Mouse (Mus musculus) monocyte, adult 59 days (primary cell): ENCODE measurements around the gene Dync1li2. TPM values are rescaled to one million over a fixed set of nuclear protein-coding genes. Genes with fewer than 3 reads are reported as not detected.

Source experiments
- total RNA-seq, 2 experiments: library from RNA; stranded (reverse); gene quantifications; one replicate each; pipeline ENCODE4 v1.2.4; 2023

Dync1li2 gene
- total RNA-seq = 10 to 100 TPM; 62.9 to 78.2 TPM

DNA sequence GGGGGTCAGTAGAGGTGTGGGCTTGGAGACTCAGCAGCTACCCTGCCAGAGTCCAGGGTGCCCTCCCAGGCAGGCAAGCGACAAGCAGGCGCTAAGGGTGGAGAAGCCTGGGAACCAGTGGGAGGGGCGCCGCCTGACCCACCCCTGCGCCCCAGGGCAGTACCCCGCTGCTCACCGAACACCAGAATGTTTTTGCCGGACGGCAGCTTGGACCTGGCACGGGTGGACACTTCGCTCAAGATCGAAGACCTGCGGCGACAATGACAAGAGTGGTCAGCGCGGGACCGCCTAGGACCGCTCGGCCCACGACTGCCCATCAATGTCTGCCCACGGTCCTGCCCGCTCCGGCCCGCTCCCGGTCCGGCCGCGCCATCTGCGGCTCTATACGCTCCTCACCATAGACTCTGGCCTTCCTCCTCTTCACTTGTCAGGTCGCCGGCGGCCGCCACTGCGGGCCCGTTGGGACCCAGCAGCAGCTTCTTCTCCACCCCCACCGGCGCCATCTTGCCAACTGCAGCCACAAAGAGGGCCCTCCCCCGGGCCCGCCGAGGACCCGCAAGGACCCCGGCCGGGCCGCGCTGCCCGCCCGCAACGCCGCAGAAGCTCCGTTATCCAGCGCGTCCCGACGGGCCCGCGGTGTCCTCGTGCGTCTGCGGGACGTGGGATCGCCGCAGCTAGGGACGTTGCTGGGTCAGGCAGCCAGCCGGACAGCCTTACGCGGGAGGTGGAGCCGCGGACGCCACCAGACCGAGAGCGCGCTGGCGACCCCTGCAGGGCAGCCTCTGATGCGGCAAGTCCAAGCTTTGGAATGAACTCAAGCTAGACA, at the start of gene Dync1li2:
Gene Dync1li2 (minus strand): TSS at position 749 of the 826 bp plus-strand sequence.

DNA sequence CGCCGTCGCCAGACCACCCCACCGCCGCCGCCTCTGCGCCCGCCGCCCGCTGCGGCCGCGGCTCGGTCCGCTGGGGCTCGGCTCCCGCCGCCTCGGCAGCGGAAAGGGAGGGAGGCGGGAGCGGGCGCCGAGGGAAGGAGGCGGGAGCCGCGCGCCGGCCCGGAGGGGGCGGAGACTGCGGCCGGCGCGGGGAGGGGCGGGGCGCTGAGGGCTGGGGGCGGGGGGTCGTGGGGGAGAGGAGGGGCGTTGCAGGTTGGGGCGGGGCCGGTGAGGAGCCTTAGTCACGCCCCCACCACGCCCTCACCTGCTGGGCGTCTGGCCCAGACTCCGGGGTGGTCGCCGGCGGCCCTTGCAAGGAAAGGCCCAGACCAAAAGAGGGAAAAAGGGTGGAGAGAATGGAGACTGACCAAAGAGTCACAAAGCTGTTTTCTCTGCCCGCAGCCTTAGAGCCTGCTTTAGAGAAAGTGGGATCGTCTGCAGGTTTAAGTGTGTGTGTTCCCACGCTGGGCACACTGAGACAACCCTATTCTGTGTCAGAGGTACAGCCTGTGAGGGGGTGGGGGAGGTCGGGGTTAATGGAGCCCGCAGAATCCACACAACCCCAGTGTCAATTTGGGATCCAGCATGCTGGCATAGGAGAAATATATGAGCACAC, 47.0 kb downstream of the Dync1li2 start, which contains the start of gene Cmtm4:
Gene Cmtm4 (minus strand): TSS at position 105 of the 655 bp plus-strand sequence.

Other genes with a start within 250 kb of the Dync1li2 start
- 10 to 100 TPM; 48.1 to 49.8 TPM for gene Tk2, start 194.5 kb downstream of the Dync1li2 start, total RNA-seq
- gene Cklf, start 192.2 kb downstream of the Dync1li2 start, total RNA-seq = 10 to 100 TPM; 52.5 to 57.1 TPM
- gene Cmtm2a, start 149.9 kb downstream of the Dync1li2 start, total RNA-seq = not detected
- not detected for gene Gm45711, start 133.0 kb downstream of the Dync1li2 start, total RNA-seq
- not detected for gene Cmtm1, start 132.9 kb downstream of the Dync1li2 start, total RNA-seq
- not detected for gene Gm11020, start 121.5 kb downstream of the Dync1li2 start, total RNA-seq
- gene Cmtm2b, start 120.8 kb downstream of the Dync1li2 start, total RNA-seq = not detected
- 100 to 1,000 TPM; 150 to 162 TPM for gene Cmtm3, start 103.6 kb downstream of the Dync1li2 start, total RNA-seq
- gene Cmtm4, start 47.2 kb downstream of the Dync1li2 start, total RNA-seq = 1 to 10 TPM; 3.4 to 3.6 TPM
- gene Terb1, start 66.9 kb upstream of the Dync1li2 start, total RNA-seq = not detected
- 10 to 100 TPM; 20.2 to 26.1 TPM for gene Nae1, start 91.6 kb upstream of the Dync1li2 start, total RNA-seq
- gene Car7, start 91.6 kb upstream of the Dync1li2 start, total RNA-seq = 1 to 10 TPM in 1 of 2 experiments, under 1 TPM in 1; 0.43 to 1.6 TPM
- gene Pdp2, start 148.4 kb upstream of the Dync1li2 start, total RNA-seq = 10 to 100 TPM; 10.9 to 11.4 TPM
- gene Cdh16, start 181.3 kb upstream of the Dync1li2 start, total RNA-seq = not detected
- gene Rrad, start 188.3 kb upstream of the Dync1li2 start, total RNA-seq = 10 to 100 TPM; 12.1 to 12.6 TPM
- gene Ciao2b, start 198.9 kb upstream of the Dync1li2 start, total RNA-seq = 10 to 100 TPM; 24.0 to 25.6 TPM